Mouse (Mus musculus) embryo, embryonic 11 days (tissue): ENCODE data around the gene 5031439G07Rik.

Experiments used
- DNase-seq: peaks from one replicate; pipeline ENCODE4 v3.0.0-alpha.2; 2015

The 5031439G07Rik gene

GRCm38 (mm10) chr15:84994498-84994897 lies 6.1 kb upstream of the 5031439G07Rik start:
- no peak for DNase-seq

GRCm38 (mm10) chr15:84989771-84990170 lies 1.4 kb upstream of the 5031439G07Rik start:
- DNase-seq, result no peak

DNA sequence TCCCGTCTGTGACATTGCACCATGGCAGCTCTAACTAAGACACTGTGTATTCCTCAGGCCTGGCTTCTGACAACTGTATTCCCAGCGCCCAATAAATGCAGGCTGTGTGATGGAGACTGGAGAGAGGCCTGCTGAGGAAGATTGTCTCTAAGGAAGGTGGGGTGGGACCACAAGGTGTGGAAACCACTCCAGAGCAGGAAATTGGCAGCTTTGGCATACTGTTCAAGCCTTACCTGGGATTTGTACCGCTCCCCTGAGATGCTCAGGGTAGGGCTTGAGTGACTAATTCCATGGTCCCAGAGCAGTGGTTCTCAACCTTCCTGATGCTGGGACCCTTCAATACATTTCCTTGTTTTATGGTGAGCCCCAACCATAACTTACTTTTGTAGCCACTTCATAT lies 747 bp upstream of the 5031439G07Rik start:
- no peak for DNase-seq

GRCm38 (mm10) chr15:84987020-84987815 lies 1.1 kb downstream of the 5031439G07Rik start:
- DNase-seq, result peak; percentile 69

GRCm38 (mm10) chr15:84986171-84987019 lies 2.0 kb downstream of the 5031439G07Rik start:
- no peak for DNase-seq

GRCm38 (mm10) chr15:84985516-84986160 lies 2.7 kb downstream of the 5031439G07Rik start:
- no peak for DNase-seq

DNA sequence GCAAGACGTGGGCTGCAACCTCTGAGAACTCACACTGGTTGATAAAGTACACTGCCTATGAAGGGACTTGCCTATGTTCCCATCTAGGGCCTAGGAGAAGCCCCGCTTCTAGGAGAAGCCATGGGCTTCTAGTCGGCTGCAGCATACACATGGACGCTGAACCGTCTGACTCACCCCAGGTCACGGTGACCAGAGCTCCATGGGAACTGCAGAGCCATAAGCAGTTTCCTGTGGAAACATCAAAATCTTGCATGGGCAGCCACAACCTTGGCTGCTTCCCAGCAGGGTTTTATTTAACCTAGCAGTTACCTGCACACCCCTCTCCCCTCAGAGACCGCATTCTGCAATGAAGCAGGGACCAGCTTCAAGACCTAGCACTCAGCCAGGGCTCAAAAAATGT lies 4.6 kb downstream of the 5031439G07Rik start:
- no peak for DNase-seq

GRCm38 (mm10) chr15:84982888-84983287 lies 5.5 kb downstream of the 5031439G07Rik start:
- DNase-seq, result no peak

DNA sequence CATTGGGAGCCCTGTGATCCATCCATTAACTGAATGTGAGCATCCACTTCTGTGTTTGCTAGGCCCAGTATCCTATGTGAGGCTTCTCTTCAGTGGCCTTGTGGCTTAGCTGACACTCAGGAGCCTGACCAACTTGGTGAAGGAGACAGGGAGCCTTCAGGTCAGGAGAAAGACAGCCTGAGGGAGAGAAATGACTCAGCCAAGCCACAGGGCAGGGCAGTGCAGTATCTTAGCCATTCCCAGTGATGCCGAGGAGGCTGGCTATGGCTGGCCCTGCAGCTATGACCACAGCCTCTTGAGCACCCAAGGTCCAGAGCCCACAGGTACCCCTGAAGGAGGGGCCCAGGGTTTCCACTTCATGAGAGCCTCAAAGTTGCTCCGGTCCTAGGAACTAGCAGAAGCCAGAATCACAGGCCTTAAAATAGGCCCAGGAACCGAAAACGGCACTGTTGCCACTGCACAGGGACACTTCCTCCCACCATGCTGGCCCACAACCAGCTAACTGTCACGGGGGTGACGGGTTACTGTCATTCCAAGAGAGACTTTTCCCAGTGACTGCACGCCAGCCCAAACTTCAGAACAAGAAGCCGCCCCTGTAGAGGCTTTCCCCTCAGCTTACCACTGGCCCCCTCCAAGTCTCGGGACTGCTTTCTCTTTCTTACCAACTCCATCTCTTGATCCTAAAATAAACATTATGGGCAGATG lies 6.6 kb downstream of the 5031439G07Rik start:
- no peak for DNase-seq

- DNase-seq, result no peak
Measured at GRCm38 (mm10) chr15:84975729-84976128, 12.6 kb downstream of the 5031439G07Rik start.

DNA sequence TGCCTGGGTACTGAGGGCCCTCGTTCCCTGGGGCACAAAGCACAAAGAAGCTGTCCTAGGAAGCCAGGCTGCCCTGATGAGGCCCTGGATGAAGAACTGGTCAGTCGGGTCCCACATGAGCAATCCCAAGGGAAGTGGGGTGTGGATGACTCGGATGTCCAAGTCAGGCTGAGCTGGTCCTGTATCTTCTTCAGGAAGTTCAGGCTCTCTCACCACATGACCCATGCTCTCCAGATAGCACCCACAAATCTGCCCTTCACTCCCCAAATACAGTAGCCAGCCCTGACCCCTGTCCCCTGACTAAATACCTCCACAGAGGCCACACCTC lies 14.8 kb downstream of the 5031439G07Rik start:
- DNase-seq, result no peak

- DNase-seq, result no peak
Measured at GRCm38 (mm10) chr15:84972860-84973543, 15.3 kb downstream of the 5031439G07Rik start.

DNA sequence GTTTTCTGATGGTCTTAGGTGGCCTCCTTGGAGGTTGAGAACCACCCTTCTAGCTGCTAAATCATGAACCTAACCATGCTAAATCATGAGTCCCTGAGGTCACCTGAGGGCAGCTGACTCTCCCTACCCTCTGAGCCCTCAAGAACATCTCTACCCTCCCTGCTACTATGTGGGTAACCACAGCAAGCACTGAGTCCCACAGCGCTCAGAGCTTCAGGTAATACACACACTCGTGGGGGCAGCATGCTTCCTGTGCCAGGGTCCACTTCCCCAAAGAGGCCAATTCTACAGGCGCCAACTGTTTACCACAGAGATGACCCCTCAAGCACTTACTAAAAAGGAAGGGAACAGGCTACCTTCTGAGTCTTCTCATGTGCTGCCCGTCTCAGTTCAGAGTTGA lies 19.8 kb downstream of the 5031439G07Rik start:
- no peak for DNase-seq

DNA sequence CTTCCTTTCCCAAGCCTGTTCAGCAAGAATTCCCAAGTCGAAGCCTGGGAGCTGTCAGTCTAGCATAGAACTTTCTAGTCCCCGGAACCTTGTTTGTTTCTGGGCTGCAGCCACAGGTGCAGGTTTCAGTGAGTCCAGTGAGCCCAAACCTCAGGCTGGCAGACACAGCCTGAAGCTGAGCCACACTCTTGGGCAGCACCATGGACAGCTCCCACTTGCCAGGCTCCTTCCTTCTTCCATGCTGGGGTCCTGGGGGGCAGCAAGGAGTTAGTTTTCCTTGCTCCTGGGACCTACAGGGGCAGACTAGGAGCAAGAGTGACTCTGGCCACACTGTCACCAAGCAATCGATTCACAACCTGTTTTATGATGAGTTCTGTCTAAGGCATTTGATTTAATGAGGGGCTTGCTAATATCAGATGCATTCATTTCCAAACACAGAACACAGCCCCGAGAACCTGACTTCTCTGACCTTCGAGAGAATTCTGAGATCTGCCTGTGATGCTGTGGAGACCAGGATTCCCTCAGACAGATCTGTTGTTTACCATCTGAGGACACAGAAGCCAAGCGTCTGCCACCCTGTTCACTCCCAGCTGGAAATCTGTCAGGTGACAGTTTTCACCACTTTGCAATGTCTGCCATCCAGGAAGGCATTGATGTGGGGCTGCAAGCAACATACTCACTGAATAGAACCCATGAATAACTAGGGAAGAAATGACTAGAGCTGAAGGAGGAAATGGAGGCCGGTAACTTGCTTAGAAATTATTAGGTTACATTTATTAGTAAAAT lies 22.6 kb downstream of the 5031439G07Rik start:
- DNase-seq, result peak; percentile 76

DNA sequence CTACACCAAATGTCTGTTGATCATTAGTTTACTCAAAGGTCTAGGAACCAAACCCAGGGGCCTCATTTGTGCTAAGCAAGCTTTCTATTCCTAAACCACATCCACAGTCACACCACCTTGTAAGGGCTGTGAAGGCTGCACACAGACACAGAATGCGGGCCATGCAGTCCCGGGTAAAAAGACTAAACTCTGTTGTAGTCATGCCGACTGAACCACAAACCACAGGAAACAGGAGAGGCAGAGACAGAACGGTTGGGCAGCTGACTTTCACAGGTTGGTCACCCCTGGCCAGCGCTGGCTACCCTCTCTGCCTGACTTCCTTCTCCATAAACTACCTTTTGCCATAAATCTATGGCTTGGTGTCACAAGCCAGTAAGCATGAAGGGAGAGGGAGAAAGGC lies 23.6 kb downstream of the 5031439G07Rik start:
- no peak for DNase-seq

GRCm38 (mm10) chr15:84962518-84962917 lies 25.8 kb downstream of the 5031439G07Rik start:
- no peak for DNase-seq

GRCm38 (mm10) chr15:84960692-84961091 lies 27.7 kb downstream of the 5031439G07Rik start:
- DNase-seq, result peak; percentile 21

DNA sequence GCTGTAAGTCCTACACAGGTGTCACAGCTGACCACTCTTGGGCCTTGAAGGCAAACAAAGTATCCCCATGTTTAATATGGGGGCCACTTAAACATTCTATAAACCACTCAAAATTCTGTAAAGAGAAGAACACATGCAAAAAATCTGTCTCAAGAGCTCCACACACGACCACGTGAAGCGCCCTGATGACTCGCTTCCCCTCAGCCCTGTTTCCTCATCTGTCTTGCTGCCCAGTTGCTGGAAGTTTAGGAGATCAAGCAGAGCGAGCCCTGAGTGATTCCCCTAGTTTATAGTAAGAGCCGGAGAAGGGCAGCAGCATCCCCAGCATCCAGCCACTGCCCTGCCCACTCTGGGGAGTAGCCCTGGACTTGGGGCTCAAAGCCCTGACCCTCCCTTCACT lies 28.5 kb downstream of the 5031439G07Rik start:
- DNase-seq, result no peak

- no peak for DNase-seq
Measured at GRCm38 (mm10) chr15:84958331-84958730, 30.0 kb downstream of the 5031439G07Rik start.

- DNase-seq, result peak; percentile 50
Measured at GRCm38 (mm10) chr15:84957851-84958250, 30.5 kb downstream of the 5031439G07Rik start.

DNA sequence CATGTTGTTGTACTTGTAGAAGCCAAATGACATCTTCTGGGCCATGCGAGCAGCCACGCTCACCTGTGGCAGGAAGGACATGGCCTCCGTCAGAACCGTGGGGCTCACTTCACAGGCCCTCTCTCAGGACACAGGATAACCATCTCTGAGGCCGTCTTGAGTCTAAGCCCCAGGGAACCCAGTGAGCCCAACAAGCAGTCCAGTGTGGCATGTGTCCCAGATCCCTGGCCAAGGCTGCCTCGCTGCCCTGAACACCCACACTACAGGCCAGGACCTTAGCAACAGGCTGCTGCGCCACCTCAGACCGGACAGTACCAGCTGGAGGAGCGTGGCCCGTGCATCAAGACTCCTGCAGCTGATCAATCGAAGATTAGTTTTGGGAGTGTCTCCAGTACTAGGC lies 35.1 kb downstream of the 5031439G07Rik start:
- DNase-seq, result no peak

DNA sequence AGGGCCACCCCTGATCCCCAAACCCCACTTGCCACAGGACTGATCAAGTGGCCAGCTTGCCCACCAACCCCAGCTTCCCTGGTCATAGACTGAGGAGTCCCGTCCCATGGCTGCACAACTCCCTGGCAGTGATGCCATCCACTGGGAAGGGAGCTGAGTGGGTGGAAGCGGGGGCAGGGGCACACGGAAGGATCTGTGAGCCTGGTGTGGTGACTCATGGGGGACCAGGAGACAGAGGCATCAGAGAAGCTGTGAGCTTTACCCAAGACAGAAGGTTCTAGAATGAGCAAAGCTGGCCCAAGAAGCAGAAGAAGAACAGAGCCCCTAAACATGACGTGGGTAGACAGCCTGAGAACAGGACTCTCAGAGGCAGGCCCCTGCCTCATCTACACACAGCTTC lies 38.3 kb downstream of the 5031439G07Rik start:
- no peak for DNase-seq
